Mouse (Mus musculus) hindbrain, embryonic 11.5 days (tissue): Measurements from ENCODE around the gene Fam169b. TPM values are rescaled to one million over a fixed set of nuclear protein-coding genes. Genes with fewer than 3 reads are reported as not detected.

Source experiments
- ATAC-seq: fragments of 200-750 bp; cut with Nextera tagmentation; 2 replicates; pipeline ENCODE4 v1.8.0; 2017; ENCODE audit warnings: mild to moderate bottlenecking, moderate TSS enrichment, moderate library complexity; ENCODE audit not compliant: low FRiP score
- DNase-seq: peaks from one replicate; pipeline ENCODE4 v3.0.0-alpha.2; 2015; ENCODE audit warnings: low spot score
- H3K27ac ChIP-seq: fragments of 300-500 bp; sonication (generic); 2 replicates; pipeline ENCODE4 v1.5.1; 2014; ENCODE audit warnings: mild to moderate bottlenecking, low read depth, low read length
- H3K27me3 ChIP-seq: fragments of 300-500 bp; sonication (generic); 2 replicates; pipeline ENCODE4 v1.6.1; 2014; ENCODE audit warnings: mild to moderate bottlenecking, low read length, moderate library complexity, mixed read lengths; ENCODE audit not compliant: control insufficient read depth, insufficient read depth
- H3K36me3 ChIP-seq: fragments of 300-500 bp; sonication (generic); 2 replicates; pipeline ENCODE4 v1.6.1; 2014; ENCODE audit warnings: mild to moderate bottlenecking, low read length, moderate library complexity, mixed read lengths; ENCODE audit not compliant: control insufficient read depth, insufficient read depth
- H3K4me1 ChIP-seq: fragments of 300-500 bp; sonication (generic); replicated peaks from 2 replicates; pipeline ENCODE4 v1.6.1; 2014; ENCODE audit warnings: low read length, mixed read lengths; ENCODE audit not compliant: control insufficient read depth, insufficient read depth
- H3K4me2 ChIP-seq: fragments of 300-500 bp; sonication (generic); replicated peaks from 2 replicates; pipeline ENCODE4 v1.6.1; 2014; ENCODE audit warnings: mild to moderate bottlenecking, low read depth, low read length
- H3K4me3 ChIP-seq: fragments of 300-500 bp; sonication (generic); 2 replicates; pipeline ENCODE4 v1.5.1; 2014; ENCODE audit warnings: low read depth, low read length
- H3K9ac ChIP-seq: fragments of 300-500 bp; sonication (generic); 2 replicates; pipeline ENCODE4 v1.6.1; 2014; ENCODE audit warnings: low read depth, low read length
- H3K9me3 ChIP-seq: fragments of 300-500 bp; sonication (generic); 2 replicates; pipeline ENCODE4 v1.6.1; 2016; ENCODE audit warnings: low read length; ENCODE audit not compliant: control insufficient read depth
- WGBS: fragments of 180-500 bp; shearing (Covaris S2); extraction: QIAGEN DNeasy Blood & Tissue Kit; methylation state at CpG from one replicate; pipeline ENCODE4 v1.1.7; 2014; 5-methylcytosine and 5-hydroxymethylcytosine counted together
- polyA plus RNA-seq: library from polyadenylated mRNA; unstranded; fragments of >200 nt; fragmentation: Nextera tagmentation; extraction: Ambion mirVana; gene quantifications from 2 replicates; pipeline ENCODE4 v1.2.1, GENCODE M21; 2014

Gene Fam169b
- polyA plus RNA-seq, 1 experiment from 2014 or later, result 0.36 TPM

DNA sequence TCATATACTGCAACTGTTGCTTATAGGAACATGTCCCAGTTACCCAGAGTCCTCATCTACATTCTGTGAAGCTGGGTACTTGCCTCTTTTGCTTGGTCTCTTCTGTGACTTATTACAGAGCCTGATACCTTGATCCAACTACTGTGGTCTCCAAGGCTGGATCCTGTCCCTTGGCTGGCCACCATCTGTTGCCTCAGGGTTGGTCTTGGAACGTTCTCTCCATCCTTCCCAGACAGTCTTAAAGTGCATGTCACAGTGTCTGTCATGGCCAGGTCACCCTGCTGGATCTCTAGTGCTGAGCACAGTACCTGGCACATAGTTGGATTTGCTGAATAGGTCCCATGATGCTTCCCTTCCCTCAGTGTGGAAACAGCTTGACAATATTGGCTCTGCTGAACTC is 40.6 kb downstream of the Fam169b start:
- H3K36me3 ChIP-seq, result no peaks in the 10 kb centered on the region
- H3K27me3 ChIP-seq, result no peaks in the 10 kb centered on the region
- no peak overlapping the region for H3K4me2 ChIP-seq
- WGBS, result 73% methylated on average over 1 of the region's 1 CpGs
- H3K4me3 ChIP-seq, result no peak overlapping the region
- H3K9me3 ChIP-seq, result no peaks in the 10 kb centered on the region
- DNase-seq, result no peak
- no peak for ATAC-seq
- H3K9ac ChIP-seq, result no peak overlapping the region
- H3K4me1 ChIP-seq, result no peaks in the 10 kb centered on the region
- no peak overlapping the region for H3K27ac ChIP-seq

DNA sequence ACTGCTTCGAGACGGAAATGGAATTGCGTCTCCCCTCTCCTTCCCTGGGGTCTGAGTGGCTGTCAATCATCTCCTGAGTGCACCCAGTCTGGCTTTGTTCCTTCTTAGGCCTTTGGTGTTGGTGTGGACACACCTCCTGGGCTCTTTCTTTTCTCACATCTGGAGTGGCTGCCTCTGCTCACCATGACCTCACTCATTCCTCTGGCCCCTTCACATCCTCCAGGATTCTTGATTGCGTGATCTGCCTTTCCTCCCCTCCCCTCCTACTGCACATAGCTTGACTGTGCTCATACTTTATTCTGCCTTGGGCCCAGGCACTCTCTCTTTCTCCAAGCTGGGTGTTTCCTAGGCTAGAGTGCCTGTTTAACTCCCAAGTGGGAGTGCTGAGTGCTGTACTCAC is 41.4 kb downstream of the Fam169b start:
- H3K27ac ChIP-seq, result no peak overlapping the region
- no peaks in the 10 kb centered on the region for H3K9me3 ChIP-seq
- H3K4me3 ChIP-seq, result no peak overlapping the region
- H3K9ac ChIP-seq, result no peak overlapping the region
- no peaks in the 10 kb centered on the region for H3K36me3 ChIP-seq
- H3K4me2 ChIP-seq, result no peak overlapping the region
- H3K27me3 ChIP-seq, result no peaks in the 10 kb centered on the region
- DNase-seq, result no peak
- H3K4me1 ChIP-seq, result no peaks in the 10 kb centered on the region
- 71% methylated on average over 4 of the region's 4 CpGs for WGBS
- ATAC-seq, result no peak

DNA sequence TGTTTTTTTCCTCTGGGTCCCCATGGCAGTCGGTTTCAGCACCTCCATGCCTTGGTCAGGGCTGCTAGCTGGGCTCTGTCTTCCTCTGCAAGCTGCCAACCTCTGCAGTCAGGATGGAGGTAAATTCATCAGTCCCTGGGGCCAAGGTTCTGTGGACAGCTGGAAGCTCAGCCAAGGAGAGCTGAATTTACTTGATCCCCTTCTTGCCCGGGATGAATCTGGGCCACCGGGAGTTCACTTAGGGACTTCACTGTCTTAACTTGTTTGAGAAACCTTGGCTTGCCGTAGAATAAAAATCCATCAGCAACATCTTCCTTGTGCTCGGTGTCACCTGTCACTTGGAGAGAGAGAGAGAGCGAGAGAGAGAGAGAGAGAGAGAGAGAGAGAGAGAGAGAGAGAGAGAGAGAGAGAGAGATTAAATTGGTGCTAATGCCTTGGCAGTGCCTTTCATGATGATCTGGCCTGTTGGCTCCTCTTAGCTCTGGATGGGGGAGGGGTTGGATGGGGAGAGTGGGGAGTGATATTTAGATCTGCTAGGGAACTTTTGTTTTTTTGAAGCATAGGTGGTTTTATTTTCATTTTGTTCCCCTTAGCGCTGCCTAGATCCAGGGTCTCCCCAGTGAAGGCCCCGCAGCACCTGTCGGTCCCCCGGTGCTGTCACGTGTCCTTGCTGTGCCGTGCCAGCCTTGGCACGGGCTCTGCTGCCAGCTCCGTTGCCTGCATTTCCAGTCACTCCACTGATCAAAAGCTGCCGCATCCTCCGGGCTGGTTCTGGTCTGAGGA is 44.6 kb downstream of the Fam169b start:
- Histone ChIP-seq H3K27ac (no peak overlapping the region), H3K4me2 (no peak overlapping the region), H3K9me3 (no peaks in the 10 kb centered on the region), H3K27me3 (no peaks in the 10 kb centered on the region), H3K9ac (no peak overlapping the region), H3K4me3 (no peak overlapping the region), H3K4me1 (no peaks in the 10 kb centered on the region), H3K36me3 (no peaks in the 10 kb centered on the region)
- ATAC-seq (no peak), DNase-seq (no peak)
- 87% methylated on average over 15 of the region's 16 CpGs for WGBS

DNA sequence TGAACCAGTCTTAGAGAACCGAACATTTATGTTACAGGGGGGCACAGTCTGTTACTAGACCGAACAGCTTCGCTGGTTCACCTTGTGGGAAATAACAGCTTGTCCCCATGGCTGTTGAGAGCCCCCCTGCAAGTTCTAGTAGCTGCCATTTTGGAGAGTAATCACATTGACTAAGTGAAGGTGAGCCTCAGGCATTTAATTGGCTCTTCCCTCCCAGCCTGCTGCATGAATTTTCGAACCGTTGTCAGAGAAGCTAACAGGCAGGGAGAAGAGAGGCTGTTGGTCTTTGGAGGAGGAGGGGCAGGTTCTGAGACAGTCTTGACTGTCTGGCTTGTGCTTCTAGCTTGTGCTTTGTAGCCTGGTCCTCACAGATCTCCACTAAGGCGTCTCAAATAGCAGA is 45.3 kb downstream of the Fam169b start:
- ATAC-seq (no peak), DNase-seq (no peak)
- Histone ChIP-seq H3K9ac (no peak overlapping the region), H3K9me3 (no peaks in the 10 kb centered on the region), H3K4me3 (no peak overlapping the region), H3K4me1 (no peaks in the 10 kb centered on the region), H3K36me3 (no peaks in the 10 kb centered on the region), H3K4me2 (no peak overlapping the region), H3K27me3 (no peaks in the 10 kb centered on the region), H3K27ac (no peak overlapping the region)
- 69% methylated on average over 6 of the region's 6 CpGs for WGBS

DNA sequence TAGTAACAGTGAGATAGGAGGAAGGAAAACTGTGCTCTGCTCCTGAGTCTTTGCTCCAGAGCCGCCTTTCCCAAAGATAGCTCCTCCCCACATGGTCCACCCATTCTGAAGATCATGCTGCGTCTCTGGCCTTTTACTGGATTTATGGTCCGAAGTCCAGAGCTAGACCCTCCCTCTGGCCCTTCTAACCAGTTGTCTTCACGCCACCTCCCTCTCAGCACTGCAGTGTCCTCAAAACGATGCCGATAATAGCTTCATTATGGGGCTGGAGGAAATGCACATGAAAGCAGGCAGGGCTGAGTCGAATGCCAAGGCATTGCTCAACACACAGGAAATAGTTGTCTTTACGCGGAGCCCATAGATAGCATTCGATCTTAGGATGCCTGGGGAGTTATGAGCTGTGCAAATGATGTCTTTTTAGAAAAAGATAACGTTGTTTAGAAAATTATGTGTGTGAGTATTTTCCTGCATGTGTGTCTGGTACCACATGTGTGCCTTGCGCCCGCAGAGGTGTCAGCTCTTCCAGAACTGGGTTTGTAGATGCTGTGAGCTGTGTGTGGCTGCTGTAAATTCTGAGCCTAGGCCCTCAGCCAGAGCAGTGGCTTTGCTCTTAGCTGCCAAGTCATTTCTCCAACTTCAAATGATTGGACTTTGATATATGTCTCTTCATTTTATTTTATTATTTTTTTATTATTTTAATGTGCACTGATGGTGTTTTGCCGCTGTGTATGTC is 46.6 kb downstream of the Fam169b start:
- no peaks in the 10 kb centered on the region for H3K36me3 ChIP-seq
- no peak overlapping the region for H3K27ac ChIP-seq
- H3K4me3 ChIP-seq, result no peak overlapping the region
- no peaks in the 10 kb centered on the region for H3K4me1 ChIP-seq
- H3K9me3 ChIP-seq, result no peaks in the 10 kb centered on the region
- no peak overlapping the region for H3K4me2 ChIP-seq
- no peaks in the 10 kb centered on the region for H3K27me3 ChIP-seq
- 85% methylated on average over 14 of the region's 14 CpGs for WGBS
- no peak overlapping the region for H3K9ac ChIP-seq
- no peak for DNase-seq
- no peak for ATAC-seq

DNA sequence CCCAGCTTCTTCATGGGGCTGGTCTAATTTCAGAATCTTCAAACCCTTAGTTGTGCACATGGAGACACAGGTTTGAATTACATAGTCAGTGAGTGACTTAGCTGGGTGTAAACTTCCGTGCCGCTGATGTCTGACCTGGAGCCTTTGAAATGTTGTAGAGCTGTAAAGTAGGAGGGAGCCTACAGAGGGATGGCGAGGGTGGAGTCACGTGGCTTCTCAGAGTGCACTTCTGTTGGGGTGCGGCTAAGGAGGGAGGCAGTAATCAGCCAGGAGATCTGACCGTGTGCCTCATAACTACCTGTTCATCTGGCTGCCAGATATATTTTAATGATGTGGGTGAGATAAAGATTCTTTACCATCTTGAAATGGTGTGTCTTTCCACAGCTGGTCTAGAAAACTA is 49.4 kb downstream of the Fam169b start:
- no peaks in the 10 kb centered on the region for H3K27me3 ChIP-seq
- H3K36me3 ChIP-seq, result no peaks in the 10 kb centered on the region
- DNase-seq (no peak), ATAC-seq (no peak)
- no peaks in the 10 kb centered on the region for H3K9me3 ChIP-seq
- no peak overlapping the region for H3K27ac ChIP-seq
- WGBS, result 83% methylated on average over 6 of the region's 6 CpGs
- H3K4me1 ChIP-seq, result no peaks in the 10 kb centered on the region
- H3K9ac ChIP-seq, result no peak overlapping the region
- no peak overlapping the region for H3K4me3 ChIP-seq
- H3K4me2 ChIP-seq, result no peak overlapping the region

DNA sequence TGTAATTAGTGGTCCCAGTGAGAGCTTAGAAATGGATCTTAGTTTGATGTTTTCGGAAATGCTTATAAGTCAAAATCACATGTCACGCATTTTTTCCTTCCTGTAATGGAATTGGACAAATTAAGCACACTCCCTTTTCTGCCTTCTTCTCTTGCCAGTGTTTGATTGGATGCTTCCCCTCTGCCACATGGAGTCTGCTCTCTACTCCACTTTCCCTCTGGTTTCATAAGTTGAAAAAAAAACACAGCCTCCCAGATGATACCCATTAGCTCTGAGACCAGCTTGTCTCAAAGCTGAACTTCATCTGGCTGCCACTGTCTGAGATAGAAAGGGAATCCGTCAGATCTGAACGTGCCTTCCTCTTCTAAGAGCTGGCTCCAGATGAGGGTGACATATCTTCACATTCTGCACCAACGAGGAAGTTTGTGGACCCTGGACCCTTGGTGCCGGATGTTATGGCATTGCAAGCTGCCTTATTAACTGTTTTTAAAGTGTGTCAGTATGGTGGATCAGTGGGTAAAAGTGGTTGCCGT is 52.6 kb downstream of the Fam169b start:
- Histone ChIP-seq H3K27ac (no peak overlapping the region), H3K27me3 (no peaks in the 10 kb centered on the region), H3K4me1 (no peaks in the 10 kb centered on the region), H3K4me3 (no peak overlapping the region), H3K9ac (no peak overlapping the region), H3K9me3 (no peaks in the 10 kb centered on the region), H3K36me3 (no peaks in the 10 kb centered on the region), H3K4me2 (no peak overlapping the region)
- DNase-seq (no peak), ATAC-seq (no peak)
- 84% methylated on average over 7 of the region's 7 CpGs for WGBS

DNA sequence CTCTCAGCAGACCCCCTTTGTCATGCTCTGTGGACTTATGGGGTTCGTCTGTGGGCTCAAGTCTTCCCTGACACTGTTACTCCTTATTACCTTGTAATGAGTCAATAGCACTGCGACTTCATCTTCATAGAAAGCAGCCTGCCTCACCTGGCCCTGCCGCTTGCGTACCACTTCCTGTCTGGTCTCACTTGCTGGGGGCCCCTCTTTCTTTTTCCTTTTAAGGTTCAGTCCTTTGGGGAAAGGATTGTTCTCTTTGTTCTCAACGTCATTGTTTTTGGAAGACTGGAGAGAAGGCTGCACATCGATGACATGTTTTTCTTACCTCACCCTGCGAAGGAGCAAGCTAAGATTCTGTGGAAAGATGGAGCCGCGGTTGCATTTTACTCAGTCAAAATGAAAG is 55.4 kb downstream of the Fam169b start:
- 83% methylated on average over 9 of the region's 9 CpGs for WGBS
- no peaks in the 10 kb centered on the region for H3K4me1 ChIP-seq
- H3K9me3 ChIP-seq, result no peaks in the 10 kb centered on the region
- no peak overlapping the region for H3K27ac ChIP-seq
- H3K9ac ChIP-seq, result no peak overlapping the region
- ATAC-seq (no peak), DNase-seq (no peak)
- H3K36me3 ChIP-seq, result no peaks in the 10 kb centered on the region
- no peak overlapping the region for H3K4me2 ChIP-seq
- H3K4me3 ChIP-seq, result no peak overlapping the region
- H3K27me3 ChIP-seq, result no peaks in the 10 kb centered on the region

DNA sequence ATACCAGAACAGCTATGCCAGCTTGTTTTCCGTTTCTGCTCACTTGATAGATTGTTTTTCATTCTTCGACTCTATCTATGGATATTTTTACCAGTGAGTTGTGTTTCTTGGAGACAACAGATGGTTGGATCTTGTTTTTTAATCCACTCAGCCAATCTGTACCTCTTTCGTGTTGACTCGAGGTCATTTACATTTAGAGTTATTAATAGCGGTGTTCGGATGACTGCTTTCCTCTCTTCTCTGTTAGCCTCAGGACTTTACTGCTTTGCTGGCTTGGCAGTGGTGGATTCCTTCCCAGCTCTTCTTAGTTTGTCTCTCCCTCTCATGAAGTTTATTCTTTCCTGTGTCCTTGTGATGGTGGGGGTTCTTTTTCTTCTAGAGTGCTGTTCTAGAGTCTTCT is 59.2 kb downstream of the Fam169b start:
- H3K4me3 ChIP-seq, result no peak overlapping the region
- H3K9me3 ChIP-seq, result no peaks in the 10 kb centered on the region
- no peak overlapping the region for H3K4me2 ChIP-seq
- WGBS, result 96% methylated on average over 6 of the region's 6 CpGs
- no peaks in the 10 kb centered on the region for H3K27me3 ChIP-seq
- H3K27ac ChIP-seq, result no peak overlapping the region
- ATAC-seq, result no peak
- no peak for DNase-seq
- H3K4me1 ChIP-seq, result no peaks in the 10 kb centered on the region
- no peak overlapping the region for H3K9ac ChIP-seq
- no peaks in the 10 kb centered on the region for H3K36me3 ChIP-seq
